Mouse (Mus musculus) layer of hippocampus, adult 8-10 months (tissue): ENCODE measurements around the gene Tex13c2. TPM values are rescaled to one million over a fixed set of nuclear protein-coding genes. Genes with fewer than 3 reads are reported as not detected.

Experiments
- DNase-seq, 2 experiments: peaks; one replicate each; pipeline ENCODE4 v3.0.0; 2022; ENCODE audit warnings: low spot score in 2 of 2
- total RNA-seq, 4 experiments: library from RNA; stranded (reverse); gene quantifications; 2 replicates each; pipeline ENCODE4 v1.2.4; 2022

Gene Tex13c2
- under 1 TPM in 3 of 4 experiments, not detected in 1; 0.18 to 0.40 (median 0.29) TPM for total RNA-seq

GRCm38 (mm10) chrX:42489446-42489845, at the start of gene Tex13c2:
TSS of gene Tex13c2 (plus strand) at chrX:42489691.
- DNase-seq: no peak

- no peak for DNase-seq
Observed at GRCm38 (mm10) chrX:42450305-42450704, 39.2 kb upstream of the Tex13c2 start.

- DNase-seq: no peak
Observed at GRCm38 (mm10) chrX:42453001-42453400, 36.5 kb upstream of the Tex13c2 start.

- no peak for DNase-seq
Observed at GRCm38 (mm10) chrX:42454533-42454932, 35.0 kb upstream of the Tex13c2 start.

- DNase-seq: peak; percentile 5 to 11
Observed at GRCm38 (mm10) chrX:42490336-42490735, 845 bp downstream of the Tex13c2 start.

- DNase-seq: no peak
Observed at GRCm38 (mm10) chrX:42500538-42500937, 11.0 kb downstream of the Tex13c2 start.

- no peak for DNase-seq
Observed at GRCm38 (mm10) chrX:42502291-42503043, 13.0 kb downstream of the Tex13c2 start, which contains the start of gene Sh2d1a. TSS of gene Sh2d1a (plus strand) at chrX:42502453.

GRCm38 (mm10) chrX:42511105-42511504, 21.6 kb downstream of the Tex13c2 start:
- DNase-seq: no peak

GRCm38 (mm10) chrX:42512567-42512966, 23.1 kb downstream of the Tex13c2 start:
- DNase-seq: no peak

GRCm38 (mm10) chrX:42522868-42523267, 33.4 kb downstream of the Tex13c2 start:
- DNase-seq: no peak

- no peak for DNase-seq
Observed at GRCm38 (mm10) chrX:42530703-42531102, 41.2 kb downstream of the Tex13c2 start.

- DNase-seq: peak; percentile 57 to 60
Observed at GRCm38 (mm10) chrX:42540030-42540755, 50.7 kb downstream of the Tex13c2 start.

- peak; percentile 30 to 55 for DNase-seq
Observed at GRCm38 (mm10) chrX:42540756-42541053, 51.2 kb downstream of the Tex13c2 start.

Other genes with a start within 250 kb of the Tex13c2 start
- gene Sh2d1a, start 12.8 kb downstream of the Tex13c2 start, total RNA-seq: not detected